Mouse (Mus musculus): ENCODE measurements around the gene Bak1.
"Not testable (repeated sequence)": the region's sequence is repeated elsewhere in the genome, so short reads cannot be mapped to it uniquely, and the experiment has no call there.

Bak1 gene

GRCm38 (mm10) chr17:26985503-26986179, 43.2 kb downstream of the Bak1 start:
- no peak for DNase-seq (ENCODE audit: extremely low spot score, low read depth, low spot score)

GRCm38 (mm10) chr17:26983382-26983781, 45.4 kb downstream of the Bak1 start:
- DNase-seq (ENCODE audit: extremely low spot score, low read depth, low spot score), result no peak

- DNase-seq (ENCODE audit: extremely low spot score, low read depth, low spot score), result no peak
These were observed 47.8 kb downstream of the Bak1 start for GRCm38 (mm10) chr17:26981050-26981449.

GRCm38 (mm10) chr17:26979426-26979825, 49.4 kb downstream of the Bak1 start:
- no peak for DNase-seq (ENCODE audit: extremely low spot score, low read depth, low spot score)

- not testable (repeated sequence) for DNase-seq (ENCODE audit: extremely low spot score, low read depth, low spot score)
These were observed 51.5 kb downstream of the Bak1 start for GRCm38 (mm10) chr17:26977354-26977753.

- DNase-seq (ENCODE audit: extremely low spot score, low read depth, low spot score), result no peak
These were observed 53.4 kb downstream of the Bak1 start for GRCm38 (mm10) chr17:26975415-26975814.

DNA sequence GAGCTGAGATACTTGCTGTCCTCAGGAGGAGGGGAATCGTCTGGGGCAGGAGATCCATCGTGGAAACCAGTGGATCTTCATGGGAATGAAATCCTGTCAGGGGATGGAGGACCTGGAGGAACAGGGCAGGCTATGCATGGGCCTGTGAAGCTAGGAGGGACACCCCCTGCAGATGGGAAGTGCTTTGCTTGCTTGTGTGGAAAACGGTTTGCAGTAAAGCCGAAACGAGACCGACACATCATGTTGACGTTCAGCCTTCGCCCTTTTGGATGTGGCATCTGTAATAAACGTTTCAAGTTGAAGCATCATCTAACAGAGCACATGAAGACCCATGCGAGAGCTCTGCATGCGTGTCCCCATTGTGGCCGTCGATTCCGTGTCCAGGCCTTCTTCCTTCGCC, 54.3 kb downstream of the Bak1 start:
- no peak for DNase-seq (ENCODE audit: extremely low spot score, low read depth, low spot score)

- peak; percentile 78 for DNase-seq (ENCODE audit: extremely low spot score, low read depth, low spot score)
These were observed 55.9 kb downstream of the Bak1 start, which contains the start of gene Zbtb9 for GRCm38 (mm10) chr17:26972703-26973574. TSS of gene Zbtb9 (plus strand) at chr17:26973167.

- no peak for DNase-seq (ENCODE audit: extremely low spot score, low read depth, low spot score)
These were observed 56.7 kb downstream of the Bak1 start for GRCm38 (mm10) chr17:26972107-26972506.

GRCm38 (mm10) chr17:26971247-26971905, 57.4 kb downstream of the Bak1 start:
- no peak for DNase-seq (ENCODE audit: extremely low spot score, low read depth, low spot score)

GRCm38 (mm10) chr17:26970221-26970620, 58.6 kb downstream of the Bak1 start:
- no peak for DNase-seq (ENCODE audit: extremely low spot score, low read depth, low spot score)

Data from hindlimb bud, embryonic 11.5 days (tissue).